Mouse (Mus musculus) C2C12 (cell line): ENCODE data around the gene Atp6v0e. TPM values are rescaled to one million over a fixed set of nuclear protein-coding genes. Genes with fewer than 3 reads are reported as not detected.

Experiments
- H3K27me3 ChIP-seq: one replicate; pipeline ENCODE4 v1.6.1; 2011; ENCODE audit not compliant: control insufficient read depth, insufficient read depth, insufficient read length
- H3K36me3 ChIP-seq: one replicate; pipeline ENCODE4 v1.6.1; 2011; ENCODE audit not compliant: control insufficient read depth, insufficient read depth
- H3K4me3 ChIP-seq: one replicate; pipeline ENCODE4 v1.5.1; 2011; ENCODE audit warnings: mild to moderate bottlenecking, control low read depth; ENCODE audit not compliant: poor library complexity, insufficient read depth, severe bottlenecking
- H3K79me2 ChIP-seq: one replicate; pipeline ENCODE4 v1.6.1; 2011; ENCODE audit not compliant: control insufficient read depth, insufficient read depth
- H3K79me3 ChIP-seq: one replicate; pipeline ENCODE4 v1.6.1; 2011; ENCODE audit warnings: low read depth, control low read depth
- H3ac ChIP-seq: one replicate; pipeline ENCODE3; 2011; ENCODE audit warnings: low read depth; ENCODE audit not compliant: control insufficient read depth, insufficient read length
- CEBPB ChIP-seq: IDR thresholded peaks from one replicate; pipeline ENCODE4 v1.6.1; 2011; ENCODE audit warnings: low read depth, mild to moderate bottlenecking, control low read depth, moderate library complexity
- CTCF ChIP-seq: IDR thresholded peaks from one replicate; pipeline ENCODE4 v1.5.1; 2011; ENCODE audit not compliant: control insufficient read depth, insufficient read depth, insufficient read length
- FOSL1 ChIP-seq: IDR thresholded peaks from one replicate; pipeline ENCODE4 v1.8.0; 2011; ENCODE audit warnings: mild to moderate bottlenecking, low read length; ENCODE audit not compliant: poor library complexity, insufficient read depth, severe bottlenecking
- MAX ChIP-seq: IDR thresholded peaks from one replicate; pipeline ENCODE4 v1.6.1; 2011; ENCODE audit warnings: mild to moderate bottlenecking, control low read depth
- MYOD1 ChIP-seq: IDR thresholded peaks from one replicate; pipeline ENCODE4 v1.6.1; 2011; ENCODE audit warnings: low read depth; ENCODE audit not compliant: control insufficient read depth, insufficient read length
- MYOG ChIP-seq: IDR thresholded peaks from one replicate; pipeline ENCODE4 v1.6.1; 2011; ENCODE audit not compliant: control insufficient read depth, insufficient read length; ENCODE audit errors: extremely low read depth
- USF1 ChIP-seq: IDR thresholded peaks from one replicate; pipeline ENCODE4 v1.6.1; 2011; ENCODE audit warnings: low read depth, mild to moderate bottlenecking, control low read depth, moderate library complexity
- long read RNA-seq, 2 experiments: library from polyadenylated mRNA; unstranded; transcript quantifications; one replicate each; pipeline ENCODE4 v2.0.0; 2019 to 2020
- polyA plus RNA-seq: library from polyadenylated mRNA; unstranded; fragments of >200 nt; fragmentation: generic; extraction: Trizol; gene quantifications from one replicate; pipeline ENCODE4 v1.2.1, GENCODE M21; 2012; ENCODE audit warnings: missing spikeins

Gene Atp6v0e
- polyA plus RNA-seq: 236 TPM
- long read RNA-seq, experiment 1, transcript Atp6v0e-201 (4 exons, 823 nt): major isoform, 173 of 193 reads
- long read RNA-seq, experiment 1, partial matches to known transcripts: 6 of 193 reads
- long read RNA-seq, experiment 1, other reads (novel, unspliced or antisense): 12 of 193 reads
- long read RNA-seq, experiment 2, transcript Atp6v0e-201 (4 exons, 823 nt): major isoform, 34 of 37 reads
- long read RNA-seq, experiment 2, partial matches to known transcripts: 0 of 37 reads
- long read RNA-seq, experiment 2, other reads (novel, unspliced or antisense): 2 of 37 reads

GRCm38 (mm10) chr17:26662978-26663683, at the start of gene Atp6v0e:
Gene Atp6v0e (plus strand): TSS chr17:26663231.
- Histone ChIP-seq H3K27me3 (no peaks in the 10 kb centered on the region), H3K79me3 (peaks cover 2% of the 10 kb centered on the region), H3K79me2 (peaks cover 11% of the 10 kb centered on the region), H3K4me3 (peak within 1 kb of the TSS; percentile 74), H3ac (peak within 1 kb of the TSS; percentile 76), H3K36me3 (no peaks in the 10 kb centered on the region)
- TF ChIP-seq CTCF (peak; percentile 41), MAX (peak; percentile 32), MYOG (no peak), CEBPB (no peak), FOSL1 (no peak), USF1 (no peak), MYOD1 (no peak)

- H3ac ChIP-seq: no peak overlapping the region
- TF ChIP-seq CTCF (no peak), MYOG (no peak), MYOD1 (no peak), FOSL1 (no peak), MAX (no peak), USF1 (no peak), CEBPB (no peak)
- no peaks in the 10 kb centered on the region for H3K27me3 ChIP-seq
- peaks cover 61% of the 10 kb centered on the region for H3K36me3 ChIP-seq
- H3K4me3 ChIP-seq: no peak overlapping the region
- no peaks in the 10 kb centered on the region for H3K79me2 ChIP-seq
- peaks cover 2% of the 10 kb centered on the region for H3K79me3 ChIP-seq
Observed at GRCm38 (mm10) chr17:26614286-26614685, 48.7 kb upstream of the Atp6v0e start.

- Histone ChIP-seq H3K79me2 (no peaks in the 10 kb centered on the region), H3K79me3 (peaks cover 2% of the 10 kb centered on the region), H3K27me3 (no peaks in the 10 kb centered on the region), H3K4me3 (no peak overlapping the region), H3K36me3 (peaks cover 57% of the 10 kb centered on the region), H3ac (no peak overlapping the region)
- TF ChIP-seq MYOD1: no peak
- no peak for TF ChIP-seq MAX
- TF ChIP-seq CEBPB: no peak
- no peak for TF ChIP-seq USF1
- TF ChIP-seq MYOG: no peak
- no peak for TF ChIP-seq CTCF
- no peak for TF ChIP-seq FOSL1
Observed at GRCm38 (mm10) chr17:26614708-26615486, 48.1 kb upstream of the Atp6v0e start.

GRCm38 (mm10) chr17:26616696-26617095, 46.3 kb upstream of the Atp6v0e start:
- H3ac ChIP-seq: no peak overlapping the region
- no peaks in the 10 kb centered on the region for H3K79me2 ChIP-seq
- peaks cover 63% of the 10 kb centered on the region for H3K36me3 ChIP-seq
- no peaks in the 10 kb centered on the region for H3K27me3 ChIP-seq
- peaks cover 2% of the 10 kb centered on the region for H3K79me3 ChIP-seq
- TF ChIP-seq MYOD1 (no peak), MYOG (no peak), CTCF (no peak), USF1 (no peak), CEBPB (no peak), FOSL1 (no peak), MAX (no peak)
- H3K4me3 ChIP-seq: no peak overlapping the region

- H3K27me3 ChIP-seq: no peaks in the 10 kb centered on the region
- H3ac ChIP-seq: no peak overlapping the region
- TF ChIP-seq MAX (no peak), FOSL1 (no peak), CTCF (no peak), USF1 (no peak), CEBPB (no peak), MYOD1 (no peak), MYOG (no peak)
- peaks cover 61% of the 10 kb centered on the region for H3K36me3 ChIP-seq
- no peaks in the 10 kb centered on the region for H3K79me2 ChIP-seq
- no peaks in the 10 kb centered on the region for H3K79me3 ChIP-seq
- no peak overlapping the region for H3K4me3 ChIP-seq
Observed at GRCm38 (mm10) chr17:26618498-26618897, 44.5 kb upstream of the Atp6v0e start.
